Mouse (Mus musculus): ENCODE measurements at regions not wholly inside any gene's neighbourhood (a gene's known extent, or its start where the extent isn't known, plus 50 kb on each side); places are given as distances from the start of the nearest gene placed in this dataset.
"Not testable (repeated sequence)": the region's sequence is repeated elsewhere in the genome, so short reads cannot be mapped to it uniquely, and the experiment has no call there.

- no peak overlapping the region for H3K4me2 ChIP-seq
- H3K27me3 ChIP-seq = no peaks in the 10 kb centered on the region
- no peaks in the 10 kb centered on the region for H3K4me1 ChIP-seq
- H3K36me3 ChIP-seq (replicated peaks) = no peaks in the 10 kb centered on the region
- H3K4me3 ChIP-seq (replicated peaks) = no peak overlapping the region
- H3K9ac ChIP-seq = no peak overlapping the region
- no peak for ATAC-seq (ENCODE audit: low FRiP score)
- H3K9me3 ChIP-seq = no peaks in the 10 kb centered on the region
- 80% methylated on average over 5 of the region's 5 CpGs for WGBS
- H3K27ac ChIP-seq = no peak overlapping the region
Measured at GRCm38 (mm10) chr8:15570091-15570490, 524.2 kb upstream of the BB014433 start.

GRCm38 (mm10) chr8:15567742-15568141, 521.9 kb upstream of the BB014433 start:
- 72% methylated on average over 2 of the region's 2 CpGs for whole genome bisulfite sequencing
- Histone ChIP-seq H3K9ac (no peak overlapping the region), H3K27me3 (no peaks in the 10 kb centered on the region), H3K4me3 (replicated peaks) (no peak overlapping the region), H3K36me3 (replicated peaks) (no peaks in the 10 kb centered on the region), H3K9me3 (no peaks in the 10 kb centered on the region), H3K4me1 (no peaks in the 10 kb centered on the region), H3K4me2 (no peak overlapping the region), H3K27ac (no peak overlapping the region)
- ATAC-seq (ENCODE audit: low FRiP score) = no peak

GRCm38 (mm10) chr8:15562310-15563296, 516.7 kb upstream of the BB014433 start:
- no peak overlapping the region for H3K4me3 ChIP-seq (replicated peaks)
- H3K36me3 ChIP-seq (replicated peaks) = no peaks in the 10 kb centered on the region
- H3K9ac ChIP-seq = no peak overlapping the region
- H3K4me1 ChIP-seq = no peaks in the 10 kb centered on the region
- no peak overlapping the region for H3K4me2 ChIP-seq
- no peaks in the 10 kb centered on the region for H3K27me3 ChIP-seq
- ATAC-seq (ENCODE audit: low FRiP score) = no peak
- H3K9me3 ChIP-seq = no peaks in the 10 kb centered on the region
- no peak overlapping the region for H3K27ac ChIP-seq
- 87% methylated on average over 39 of the region's 39 CpGs for WGBS

GRCm38 (mm10) chr8:15532027-15532426, 486.1 kb upstream of the BB014433 start:
- Histone ChIP-seq H3K36me3 (replicated peaks) (no peaks in the 10 kb centered on the region), H3K9ac (no peak overlapping the region), H3K4me1 (no peaks in the 10 kb centered on the region), H3K4me3 (replicated peaks) (no peak overlapping the region), H3K9me3 (no peaks in the 10 kb centered on the region), H3K27ac (no peak overlapping the region), H3K27me3 (no peaks in the 10 kb centered on the region), H3K4me2 (no peak overlapping the region)
- ATAC-seq (ENCODE audit: low FRiP score) = no peak; the same call in 1 of the 2 replicates
- 73% methylated on average over 4 of the region's 4 CpGs for WGBS

GRCm38 (mm10) chr8:15525461-15525860, 479.6 kb upstream of the BB014433 start:
- no peak for ATAC-seq (ENCODE audit: low FRiP score)
- Histone ChIP-seq H3K9ac (no peak overlapping the region), H3K27ac (no peak overlapping the region), H3K36me3 (replicated peaks) (no peaks in the 10 kb centered on the region), H3K4me3 (replicated peaks) (no peak overlapping the region), H3K4me1 (no peaks in the 10 kb centered on the region), H3K9me3 (no peaks in the 10 kb centered on the region), H3K4me2 (no peak overlapping the region), H3K27me3 (no peaks in the 10 kb centered on the region)
- 93% methylated on average over 3 of the region's 3 CpGs for WGBS

- ATAC-seq (ENCODE audit: low FRiP score) = not testable (repeated sequence)
- 62% methylated on average over 19 of the region's 19 CpGs for WGBS
Measured at GRCm38 (mm10) chr8:15519896-15520295, 474.0 kb upstream of the BB014433 start.

GRCm38 (mm10) chr8:15500973-15501372, 455.1 kb upstream of the BB014433 start:
- H3K27ac ChIP-seq = no peak overlapping the region
- H3K4me2 ChIP-seq = no peak overlapping the region
- WGBS = 89% methylated on average over 4 of the region's 4 CpGs
- H3K4me1 ChIP-seq = no peaks in the 10 kb centered on the region
- no peak overlapping the region for H3K4me3 ChIP-seq (replicated peaks)
- H3K36me3 ChIP-seq (replicated peaks) = no peaks in the 10 kb centered on the region
- H3K9me3 ChIP-seq = no peaks in the 10 kb centered on the region
- H3K27me3 ChIP-seq = no peaks in the 10 kb centered on the region
- H3K9ac ChIP-seq = no peak overlapping the region
- ATAC-seq (ENCODE audit: low FRiP score) = no peak

More at GRCm38 (mm10) chr8:15519896-15520295, 474.0 kb upstream of the BB014433 start:
- not testable (repeated sequence) for H3K4me1 ChIP-seq; H3K4me3 ChIP-seq (replicated peaks); H3K36me3 ChIP-seq (replicated peaks); H3K27me3 ChIP-seq; H3K9ac ChIP-seq; H3K9me3 ChIP-seq; H3K27ac ChIP-seq; H3K4me2 ChIP-seq

- H3K36me3 ChIP-seq (replicated peaks) = no peaks in the 10 kb centered on the region
- no peak overlapping the region for H3K27ac ChIP-seq
- H3K9me3 ChIP-seq = no peaks in the 10 kb centered on the region
- 92% methylated on average over 5 of the region's 5 CpGs for WGBS
- H3K27me3 ChIP-seq = no peaks in the 10 kb centered on the region
- H3K4me2 ChIP-seq = no peak overlapping the region
- no peak for ATAC-seq (ENCODE audit: low FRiP score)
- H3K9ac ChIP-seq = no peak overlapping the region
- H3K4me3 ChIP-seq (replicated peaks) = no peak overlapping the region
- no peaks in the 10 kb centered on the region for H3K4me1 ChIP-seq
Measured at GRCm38 (mm10) chr8:15497566-15497965, 451.7 kb upstream of the BB014433 start.

GRCm38 (mm10) chr8:15496248-15496647, 450.4 kb upstream of the BB014433 start:
- ATAC-seq (ENCODE audit: low FRiP score) = no peak
- Histone ChIP-seq H3K27me3 (no peaks in the 10 kb centered on the region), H3K4me2 (no peak overlapping the region), H3K4me3 (replicated peaks) (no peak overlapping the region), H3K36me3 (replicated peaks) (no peaks in the 10 kb centered on the region), H3K9ac (no peak overlapping the region), H3K9me3 (no peaks in the 10 kb centered on the region), H3K27ac (no peak overlapping the region), H3K4me1 (no peaks in the 10 kb centered on the region)
- 80% methylated on average over 11 of the region's 11 CpGs for WGBS

GRCm38 (mm10) chr8:15490774-15491173, 444.9 kb upstream of the BB014433 start:
- no peak overlapping the region for H3K9ac ChIP-seq
- no peaks in the 10 kb centered on the region for H3K36me3 ChIP-seq (replicated peaks)
- no peaks in the 10 kb centered on the region for H3K27me3 ChIP-seq
- no peaks in the 10 kb centered on the region for H3K9me3 ChIP-seq
- 84% methylated on average over 4 of the region's 4 CpGs for WGBS
- no peaks in the 10 kb centered on the region for H3K4me1 ChIP-seq
- no peak overlapping the region for H3K4me2 ChIP-seq
- no peak overlapping the region for H3K27ac ChIP-seq
- H3K4me3 ChIP-seq (replicated peaks) = no peak overlapping the region
- no peak for ATAC-seq (ENCODE audit: low FRiP score)

GRCm38 (mm10) chr8:15487579-15487978, 441.7 kb upstream of the BB014433 start:
- Histone ChIP-seq H3K27me3 (no peaks in the 10 kb centered on the region), H3K4me2 (no peak overlapping the region), H3K4me1 (no peaks in the 10 kb centered on the region), H3K9ac (no peak overlapping the region), H3K9me3 (no peaks in the 10 kb centered on the region), H3K36me3 (replicated peaks) (no peaks in the 10 kb centered on the region), H3K27ac (no peak overlapping the region), H3K4me3 (replicated peaks) (no peak overlapping the region)
- WGBS = 70% methylated on average over 5 of the region's 5 CpGs
- ATAC-seq (ENCODE audit: low FRiP score) = no peak

GRCm38 (mm10) chr8:15470561-15470960, 424.7 kb upstream of the BB014433 start:
- H3K4me1 ChIP-seq = no peaks in the 10 kb centered on the region
- H3K4me3 ChIP-seq (replicated peaks) = no peak overlapping the region
- WGBS = 87% methylated on average over 4 of the region's 4 CpGs
- H3K4me2 ChIP-seq = no peak overlapping the region
- ATAC-seq (ENCODE audit: low FRiP score) = no peak
- no peak overlapping the region for H3K27ac ChIP-seq
- H3K27me3 ChIP-seq = no peaks in the 10 kb centered on the region
- no peaks in the 10 kb centered on the region for H3K9me3 ChIP-seq
- H3K9ac ChIP-seq = no peak overlapping the region
- no peaks in the 10 kb centered on the region for H3K36me3 ChIP-seq (replicated peaks)

Measured in forebrain, embryonic 12.5 days (tissue).